Mouse (Mus musculus) frontal cortex, postnatal 36 days (tissue): ENCODE data around the gene Nrk.

ENCODE experiments used
- DNase-seq, 2 experiments: peaks; one replicate each; pipeline ENCODE4 v3.0.0; 2022; ENCODE audit warnings: low spot score in 2 of 2

Nrk gene

GRCm38 (mm10) chrX:138914041-138914776, at the start of gene Nrk:
TSS of gene Nrk (plus strand) at chrX:138914430.
- no peak for DNase-seq

GRCm38 (mm10) chrX:138913366-138913765, 864 bp upstream of the Nrk start:
- no peak for DNase-seq

GRCm38 (mm10) chrX:138914777-138915114, 516 bp downstream of the Nrk start:
- DNase-seq: no peak

- DNase-seq: no peak
Observed at GRCm38 (mm10) chrX:138919030-138919429, 4.8 kb downstream of the Nrk start.

GRCm38 (mm10) chrX:138943905-138944304, 29.7 kb downstream of the Nrk start:
- no peak for DNase-seq

- DNase-seq: no peak
Observed at GRCm38 (mm10) chrX:138960713-138961112, 46.5 kb downstream of the Nrk start.

- no peak for DNase-seq
Observed at GRCm38 (mm10) chrX:138978501-138978900, 64.3 kb downstream of the Nrk start.

GRCm38 (mm10) chrX:138979249-138979648, 65.0 kb downstream of the Nrk start:
- DNase-seq: no peak

GRCm38 (mm10) chrX:139014524-139014923, 100.3 kb downstream of the Nrk start:
- no peak for DNase-seq

- no peak for DNase-seq
Observed at GRCm38 (mm10) chrX:139016540-139016939, 102.3 kb downstream of the Nrk start.

- no peak for DNase-seq
Observed at GRCm38 (mm10) chrX:139026532-139027097, 112.4 kb downstream of the Nrk start.

- no peak for DNase-seq
Observed at GRCm38 (mm10) chrX:139027296-139027695, 113.1 kb downstream of the Nrk start.

- no peak for DNase-seq
Observed at GRCm38 (mm10) chrX:139027909-139028308, 113.7 kb downstream of the Nrk start.

GRCm38 (mm10) chrX:139037666-139038065, 123.4 kb downstream of the Nrk start:
- no peak for DNase-seq

- no peak for DNase-seq
Observed at GRCm38 (mm10) chrX:139039314-139039713, 125.1 kb downstream of the Nrk start.

- no peak for DNase-seq
Observed at GRCm38 (mm10) chrX:139041148-139041547, 126.9 kb downstream of the Nrk start.

GRCm38 (mm10) chrX:139051976-139052375, 137.7 kb downstream of the Nrk start:
- no peak for DNase-seq

- DNase-seq: no peak
Observed at GRCm38 (mm10) chrX:139053149-139053548, 138.9 kb downstream of the Nrk start.
